Mouse (Mus musculus) layer of hippocampus, adult 2 months (tissue): Measurements from ENCODE around the gene Ptprj. TPM values are rescaled to one million over a fixed set of nuclear protein-coding genes. Genes with fewer than 3 reads are reported as not detected.
"Not testable (repeated sequence)": the region's sequence is repeated elsewhere in the genome, so short reads cannot be mapped to it uniquely, and the experiment has no call there.

Experiments used
- DNase-seq, 2 experiments: peaks; one replicate each; pipeline ENCODE4 v3.0.0; 2022; ENCODE audit warnings: low spot score in 2 of 2
- H3K27ac ChIP-seq: fragments of 200-600 bp; 2 replicates; pipeline ENCODE4 v1.8.1; 2022
- H3K4me3 ChIP-seq: fragments of 200-600 bp; 2 replicates; pipeline ENCODE4 v1.8.1; 2022; ENCODE audit warnings: mild to moderate bottlenecking
- CTCF ChIP-seq: fragments of 200-600 bp; conservative IDR thresholded peaks from 2 replicates; pipeline ENCODE4 v1.8.1; 2022; ENCODE audit warnings: antibody characterized with exemption, mild to moderate bottlenecking, moderate library complexity
- total RNA-seq, 2 experiments: library from RNA; stranded (reverse); gene quantifications; 2 replicates each; pipeline ENCODE4 v1.2.3; 2021

The Ptprj gene
- total RNA-seq, 2 experiments from 2014 or later, result 128 to 130 TPM

GRCm38 (mm10) chr2:90574536-90574935, 5.9 kb downstream of the Ptprj start:
- TF ChIP-seq CTCF, result no peak
- peak in 1 of 2 experiments; percentile 8 for DNase-seq
- Histone ChIP-seq H3K4me3 (peak overlapping the region; percentile 42), H3K27ac (peak overlapping the region; percentile 86)

- DNase-seq, result no peak
- TF ChIP-seq CTCF, result no peak
- Histone ChIP-seq H3K27ac (peak overlapping the region; percentile 86), H3K4me3 (peak overlapping the region; percentile 42)
These were observed 6.6 kb downstream of the Ptprj start for GRCm38 (mm10) chr2:90573640-90574526.

GRCm38 (mm10) chr2:90572126-90572525, 8.3 kb downstream of the Ptprj start:
- TF ChIP-seq CTCF, result no peak
- Histone ChIP-seq H3K27ac (no peak overlapping the region), H3K4me3 (no peak overlapping the region)
- no peak for DNase-seq

GRCm38 (mm10) chr2:90571399-90571798, 9.0 kb downstream of the Ptprj start:
- not testable (repeated sequence) for H3K27ac ChIP-seq, DNase-seq, H3K4me3 ChIP-seq

GRCm38 (mm10) chr2:90570871-90571270, 9.6 kb downstream of the Ptprj start:
- no peak for TF ChIP-seq CTCF
- H3K4me3 ChIP-seq, result no peak overlapping the region
- H3K27ac ChIP-seq, result peak overlapping the region; percentile 59; the same call in 1 of the 2 replicates
- DNase-seq, result no peak

GRCm38 (mm10) chr2:90570216-90570615, 10.2 kb downstream of the Ptprj start:
- Histone ChIP-seq H3K27ac (peak overlapping the region; percentile 59), H3K4me3 (no peak overlapping the region)
- DNase-seq, result no peak
- TF ChIP-seq CTCF, result no peak

- no peak for TF ChIP-seq CTCF
- no peak overlapping the region for H3K4me3 ChIP-seq
- peak overlapping the region; percentile 72 for H3K27ac ChIP-seq
- no peak for DNase-seq
These were observed 11.4 kb downstream of the Ptprj start for GRCm38 (mm10) chr2:90568961-90569481.

- H3K27ac ChIP-seq, result peak overlapping the region; percentile 72
- H3K4me3 ChIP-seq, result no peak overlapping the region
These were observed 12.4 kb downstream of the Ptprj start for GRCm38 (mm10) chr2:90568091-90568490.

GRCm38 (mm10) chr2:90566773-90567528, 13.5 kb downstream of the Ptprj start:
- TF ChIP-seq CTCF, result no peak
- Histone ChIP-seq H3K4me3 (no peak overlapping the region), H3K27ac (peak overlapping the region; percentile 43; the same call in 1 of the 2 replicates)
- DNase-seq, result no peak

More at GRCm38 (mm10) chr2:90568091-90568490, 12.4 kb downstream of the Ptprj start:
- peak; percentile 65 to 76 for DNase-seq
- no peak for TF ChIP-seq CTCF

GRCm38 (mm10) chr2:90566046-90566445, 14.4 kb downstream of the Ptprj start:
- no peak for TF ChIP-seq CTCF
- Histone ChIP-seq H3K4me3 (no peak overlapping the region), H3K27ac (peak overlapping the region; percentile 43; the same call in 1 of the 2 replicates)
- DNase-seq, result no peak

GRCm38 (mm10) chr2:90565192-90565929, 15.1 kb downstream of the Ptprj start:
- no peak for DNase-seq
- peak overlapping the region; percentile 36; the same call in 1 of the 2 replicates for H3K27ac ChIP-seq
- H3K4me3 ChIP-seq, result no peak overlapping the region
- no peak for TF ChIP-seq CTCF

GRCm38 (mm10) chr2:90564552-90564951, 15.9 kb downstream of the Ptprj start:
- no peak for DNase-seq
- H3K4me3 ChIP-seq, result no peak overlapping the region
- H3K27ac ChIP-seq, result no peak overlapping the region
- TF ChIP-seq CTCF, result no peak
